Mouse (Mus musculus) B cell, adult 2 months (primary cell): Measurements from ENCODE around the gene E430018J23Rik.
"Not testable (repeated sequence)": the region's sequence is repeated elsewhere in the genome, so short reads cannot be mapped to it uniquely, and the experiment has no call there.

ENCODE experiments used
- DNase-seq, 2 experiments: peaks; one replicate each; pipeline ENCODE4 v3.0.0; 2022

Gene E430018J23Rik

GRCm38 (mm10) chr7:127393157-127393943, at the start of gene E430018J23Rik:
E430018J23Rik (minus strand) TSS chr7:127393629.
- peak; percentile 96 to 98 for DNase-seq

GRCm38 (mm10) chr7:127437724-127438123, 44.3 kb upstream of the E430018J23Rik start:
- DNase-seq = peak; percentile 67 to 70

- DNase-seq = no peak
Observed at GRCm38 (mm10) chr7:127435206-127435605, 41.8 kb upstream of the E430018J23Rik start.

- no peak for DNase-seq
Observed at GRCm38 (mm10) chr7:127426354-127426753, 32.9 kb upstream of the E430018J23Rik start.

GRCm38 (mm10) chr7:127425911-127426310, 32.5 kb upstream of the E430018J23Rik start:
- DNase-seq = no peak

- no peak for DNase-seq
Observed at GRCm38 (mm10) chr7:127425291-127425690, 31.9 kb upstream of the E430018J23Rik start.

- DNase-seq = no peak
Observed at GRCm38 (mm10) chr7:127422247-127422646, 28.8 kb upstream of the E430018J23Rik start.

GRCm38 (mm10) chr7:127421388-127422191, 28.2 kb upstream of the E430018J23Rik start, which contains the start of gene Zfp688:
Zfp688 (minus strand) TSS chr7:127422068.
- DNase-seq = peak; percentile 99

- DNase-seq = no peak
Observed at GRCm38 (mm10) chr7:127411418-127411817, 18.0 kb upstream of the E430018J23Rik start.

- DNase-seq = peak; percentile 84 to 86
Observed at GRCm38 (mm10) chr7:127406002-127406987, 12.9 kb upstream of the E430018J23Rik start, which contains the start of gene Zfp764. Zfp764 (minus strand) TSS chr7:127406822.

GRCm38 (mm10) chr7:127404101-127404500, 10.7 kb upstream of the E430018J23Rik start:
- not testable (repeated sequence) for DNase-seq

- DNase-seq = no peak
Observed at GRCm38 (mm10) chr7:127402980-127403379, 9.6 kb upstream of the E430018J23Rik start.

- no peak for DNase-seq
Observed at GRCm38 (mm10) chr7:127400355-127400754, 6.9 kb upstream of the E430018J23Rik start.

- DNase-seq = peak in 1 of 2 experiments; percentile 7
Observed at GRCm38 (mm10) chr7:127393944-127394333, 510 bp upstream of the E430018J23Rik start.

GRCm38 (mm10) chr7:127392251-127392824, 1.1 kb downstream of the E430018J23Rik start:
- no peak for DNase-seq

GRCm38 (mm10) chr7:127391538-127391937, 1.9 kb downstream of the E430018J23Rik start:
- DNase-seq = no peak

GRCm38 (mm10) chr7:127390306-127390705, 3.1 kb downstream of the E430018J23Rik start:
- no peak for DNase-seq

- not testable (repeated sequence) for DNase-seq
Observed at GRCm38 (mm10) chr7:127388201-127388600, 5.2 kb downstream of the E430018J23Rik start.

GRCm38 (mm10) chr7:127386641-127387392, 6.6 kb downstream of the E430018J23Rik start, which contains the start of gene 9130019O22Rik:
9130019O22Rik (minus strand) TSS chr7:127387166.
- peak; percentile 85 to 86 for DNase-seq

GRCm38 (mm10) chr7:127385560-127385959, 7.9 kb downstream of the E430018J23Rik start:
- not testable (repeated sequence) for DNase-seq
